Mouse (Mus musculus): ENCODE results near the gene Tomm70a.

Gene Tomm70a

DNA sequence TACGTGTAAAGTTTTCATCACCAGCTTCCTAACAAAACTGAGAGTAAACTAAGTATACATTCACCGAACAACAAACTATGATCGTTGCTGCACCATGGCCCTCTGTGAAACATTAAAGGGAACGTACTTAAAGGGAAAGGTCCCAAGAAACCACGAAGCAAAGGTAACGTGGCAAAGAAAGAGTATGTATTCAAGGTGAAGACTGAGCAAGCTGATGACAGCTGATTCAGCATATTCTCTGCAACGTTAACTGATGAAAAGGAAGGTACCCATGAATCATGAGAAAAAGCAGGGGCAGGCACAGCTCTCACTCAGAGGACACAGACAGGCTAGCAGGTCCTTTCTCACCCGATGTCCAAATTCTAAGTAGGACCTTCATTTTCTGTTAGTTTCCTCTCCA, 68.9 kb downstream of the Tomm70a start:
- in situ Hi-C loops (cut with MboI), result no loop called here

DNA sequence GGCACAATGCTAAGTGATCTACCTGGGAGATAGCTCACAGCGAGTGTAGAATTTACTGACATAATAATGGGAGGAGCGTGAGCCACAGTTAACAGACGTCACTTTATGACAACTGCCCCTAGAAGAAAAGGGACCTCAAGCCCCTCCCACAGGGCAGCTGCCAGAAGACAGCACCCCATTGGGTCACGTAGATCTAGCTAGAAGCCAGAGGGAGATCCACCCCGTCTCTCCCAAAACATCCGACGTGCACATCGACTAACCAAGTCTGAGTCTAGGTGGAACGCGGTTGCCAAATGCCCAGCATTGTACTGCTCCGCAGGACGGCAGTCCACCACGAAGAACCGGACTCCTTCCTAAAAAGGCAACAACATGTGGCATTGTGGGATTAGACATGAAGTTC, 69.7 kb downstream of the Tomm70a start:
- in situ Hi-C loops (cut with MboI), result no loop called here

DNA sequence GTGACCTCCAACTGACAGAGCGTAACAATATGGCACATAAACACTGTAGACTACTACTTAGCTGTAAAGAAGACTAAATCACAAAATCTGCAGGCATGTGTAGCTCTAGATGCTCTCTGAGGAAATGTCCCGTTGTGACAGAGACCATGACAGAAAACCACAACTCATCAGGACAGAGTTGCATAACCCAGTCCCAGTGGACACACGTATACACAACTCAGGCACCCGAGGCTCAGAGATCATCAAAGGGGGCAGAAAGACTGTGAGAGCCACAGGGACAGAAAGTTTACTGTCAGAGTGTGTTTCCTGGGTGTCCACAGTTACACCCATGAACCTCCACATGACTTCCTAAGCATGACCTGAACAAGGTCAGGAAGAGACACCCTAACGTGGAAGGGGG, 75.1 kb downstream of the Tomm70a start:
- in situ Hi-C loops (cut with MboI), result no loop called here

DNA sequence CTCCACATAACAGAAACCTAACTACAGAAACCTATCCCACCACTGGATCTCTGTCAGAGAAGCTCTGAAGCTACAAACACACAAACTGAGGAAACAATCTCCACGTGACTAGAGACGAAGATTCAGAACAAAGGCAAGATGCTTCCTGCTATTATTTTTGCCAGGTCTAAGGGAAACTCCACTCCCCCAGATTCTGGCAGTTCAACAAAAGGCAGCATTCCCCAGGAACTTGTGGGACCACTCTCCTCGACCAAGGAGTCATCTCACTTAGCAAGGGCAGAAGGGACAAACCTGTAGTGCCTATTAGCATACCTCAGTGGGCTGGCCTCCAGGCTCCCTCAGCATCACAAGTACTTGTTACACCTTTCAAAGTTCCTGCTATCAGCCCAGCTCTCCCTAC, 75.8 kb downstream of the Tomm70a start:
- in situ Hi-C loops (cut with MboI), result no loop called here
